Mouse (Mus musculus): ENCODE results near the gene 1700010I14Rik. TPM values are rescaled to one million over a fixed set of nuclear protein-coding genes. Genes with fewer than 3 reads are reported as not detected.

The 1700010I14Rik gene
- total and polyA plus RNA-seq, 3 experiments = not detected

DNA sequence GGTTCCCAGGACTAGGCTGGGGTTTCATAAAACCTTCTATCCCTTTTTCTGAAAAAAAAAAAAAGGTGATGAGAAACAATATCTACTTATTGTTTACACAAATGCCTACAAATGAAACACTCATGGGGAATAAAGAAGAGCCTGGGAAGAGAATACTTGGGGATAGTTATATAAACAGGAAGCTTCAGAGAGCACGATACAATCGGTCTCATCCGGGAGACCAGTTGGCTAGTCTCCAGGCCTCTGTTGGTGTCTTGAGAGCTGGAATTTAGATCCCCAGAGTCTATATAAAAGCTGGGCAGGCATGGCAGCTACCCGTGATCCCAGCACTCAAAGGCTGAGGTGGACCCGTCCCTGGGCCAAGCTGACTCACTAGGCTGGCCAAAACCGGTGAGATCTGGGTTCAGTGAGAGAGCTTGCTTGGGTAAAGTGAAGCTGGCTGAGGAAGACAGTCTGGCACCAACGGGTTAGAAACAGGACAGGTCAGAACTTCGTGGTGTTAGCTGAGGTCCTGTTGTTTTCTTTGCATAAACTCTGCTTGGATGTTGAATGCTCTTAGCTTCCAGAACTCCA, 71.3 kb downstream of the 1700010I14Rik start:
- DNase-seq (ENCODE audit: low spot score) = no peak
- no peak overlapping the region for H3K4me3 ChIP-seq (ENCODE audit: low read depth, low read length)
- no peak for ATAC-seq (ENCODE audit: extremely low read depth, insufficient number of reproducible peaks, low FRiP score, poor library complexity, severe bottlenecking)
- no peaks in the 10 kb centered on the region for H3K9me3 ChIP-seq (replicated peaks)
- TF ChIP-seq TAL1 (conservative IDR thresholded peaks at IDR 0.05; ENCODE audit: low read depth, low read length) (no peak), GATA2 (IDR thresholded peaks at IDR 0.05; ENCODE audit: borderline replicate concordance, low read depth, low read length) (no peak), CTCF (IDR thresholded peaks at IDR 0.05; ENCODE audit: low read depth, low read length) (no peak), GATA1 (IDR thresholded peaks at IDR 0.05; ENCODE audit: borderline replicate concordance, low read length) (no peak)
- H3K36me3 ChIP-seq (replicated peaks) = no peaks in the 10 kb centered on the region
- H3K4me1 ChIP-seq (ENCODE audit: insufficient read depth, low read depth, low read length) = no peaks in the 10 kb centered on the region
- H3K27me3 ChIP-seq (ENCODE audit: insufficient read depth, low read length) = no peaks in the 10 kb centered on the region
